Comparison of ENCODE assay signal across 27 mouse cellular contexts in the genomic region with DNA sequence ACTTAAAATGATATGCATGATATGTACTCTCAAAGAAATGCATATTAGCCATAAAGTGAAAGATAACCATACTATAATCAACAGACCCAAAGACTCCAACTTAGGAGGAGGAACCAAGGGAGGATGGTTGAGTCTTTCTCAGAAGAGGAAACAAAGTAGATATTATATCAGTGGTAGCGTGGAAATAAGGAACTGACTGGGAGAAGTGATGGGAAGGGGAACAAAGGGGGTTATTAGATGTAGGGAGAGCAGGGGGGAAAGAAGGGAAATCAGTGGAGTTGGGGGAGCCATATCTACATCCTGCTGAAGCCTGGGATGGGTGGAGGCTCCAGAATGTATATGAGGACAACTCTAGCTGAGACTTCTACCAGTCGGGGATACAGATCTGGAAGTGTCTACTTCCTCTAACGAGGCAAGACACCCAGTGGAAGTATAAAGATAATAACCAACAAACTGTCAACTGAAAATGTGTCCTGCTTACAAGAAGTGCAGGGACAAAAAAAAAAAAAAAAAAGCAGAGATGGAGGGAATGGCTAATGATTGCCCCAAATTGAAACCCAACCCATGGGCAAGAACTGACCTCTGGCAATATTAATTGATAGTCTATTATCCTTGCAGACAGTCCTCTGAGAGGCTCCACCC.
"Had no signal": no experiment of that assay in that cellular context is flagged by ENCODE, and none has a peak within 500 bp of the region (broad histone marks: within the 10 kb centered on the region; RNA-seq: fewer than 3 reads in every experiment).

No protein-coding gene starts in this region.

- H3K36me3 ChIP-seq: embryonic facial prominence, embryonic 10.5 days; embryonic facial prominence, embryonic 12.5 days; embryonic facial prominence, embryonic 13.5 days; embryonic facial prominence, embryonic 15.5 days; forebrain, embryonic 10.5 days; forebrain, embryonic 12.5 days; forebrain, embryonic 15.5 days had no signal

- H3K4me3 ChIP-seq: embryonic facial prominence, embryonic 10.5 days; embryonic facial prominence, embryonic 12.5 days; embryonic facial prominence, embryonic 13.5 days; embryonic facial prominence, embryonic 15.5 days; erythroblast, embryonic 14.5 days; forebrain, embryonic 10.5 days; forebrain, embryonic 12.5 days; forebrain, embryonic 13.5 days; forebrain, embryonic 15.5 days; gastrocnemius, adult 2 months; heart, adult 2 months had no signal

- ATAC-seq: forebrain, embryonic 13.5 days; forebrain, embryonic 14.5 days; forebrain, embryonic 15.5 days; forebrain, embryonic 16.5 days; forebrain, postnatal 0 days had no signal

- DNase-seq: cerebellum, adult 9-10 months; cerebellum, adult 9-11 months; cerebellum, postnatal 10 days; cerebellum, postnatal 14 days; cerebellum, postnatal 25 days; cerebellum, postnatal 36 days; embryo, embryonic 11 days; forebrain, postnatal 0 days; gastrocnemius, adult 2 months; gastrocnemius, postnatal 10 days; gastrocnemius, postnatal 14 days; gastrocnemius, postnatal 25 days; gastrocnemius, postnatal 36 days; heart, adult 11 months; heart, adult 18-20 months; heart, adult 2 months had no signal

- H3K4me2 ChIP-seq: embryonic facial prominence, embryonic 12.5 days; embryonic facial prominence, embryonic 13.5 days; embryonic facial prominence, embryonic 15.5 days; forebrain, embryonic 12.5 days; forebrain, embryonic 13.5 days; forebrain, embryonic 15.5 days had no signal

- H3K9me3 ChIP-seq: embryonic facial prominence, embryonic 10.5 days; embryonic facial prominence, embryonic 12.5 days; embryonic facial prominence, embryonic 13.5 days; embryonic facial prominence, embryonic 15.5 days; forebrain, embryonic 10.5 days; forebrain, embryonic 12.5 days; forebrain, embryonic 13.5 days; forebrain, embryonic 15.5 days had no signal

- H3K9ac ChIP-seq: embryonic facial prominence, embryonic 12.5 days; embryonic facial prominence, embryonic 13.5 days; embryonic facial prominence, embryonic 15.5 days; forebrain, embryonic 12.5 days; forebrain, embryonic 13.5 days; forebrain, embryonic 15.5 days; forebrain, postnatal 0 days had no signal

- H3K4me1 ChIP-seq: embryonic facial prominence, embryonic 10.5 days; embryonic facial prominence, embryonic 12.5 days; embryonic facial prominence, embryonic 13.5 days; embryonic facial prominence, embryonic 15.5 days; forebrain, embryonic 10.5 days; forebrain, embryonic 12.5 days; forebrain, embryonic 13.5 days; forebrain, embryonic 15.5 days had no signal

- H3K27me3 ChIP-seq: embryonic facial prominence, embryonic 12.5 days; embryonic facial prominence, embryonic 13.5 days; embryonic facial prominence, embryonic 15.5 days; forebrain, embryonic 12.5 days; forebrain, embryonic 13.5 days; forebrain, embryonic 15.5 days had no signal

- H3K27ac ChIP-seq: embryonic facial prominence, embryonic 10.5 days; embryonic facial prominence, embryonic 12.5 days; embryonic facial prominence, embryonic 13.5 days; embryonic facial prominence, embryonic 15.5 days; forebrain, embryonic 10.5 days; forebrain, embryonic 12.5 days; forebrain, embryonic 13.5 days; forebrain, embryonic 15.5 days; gastrocnemius, adult 2 months; heart, adult 2 months had no signal
